Comparison of ENCODE assay signal across 23 mouse cellular contexts in the genomic region with DNA sequence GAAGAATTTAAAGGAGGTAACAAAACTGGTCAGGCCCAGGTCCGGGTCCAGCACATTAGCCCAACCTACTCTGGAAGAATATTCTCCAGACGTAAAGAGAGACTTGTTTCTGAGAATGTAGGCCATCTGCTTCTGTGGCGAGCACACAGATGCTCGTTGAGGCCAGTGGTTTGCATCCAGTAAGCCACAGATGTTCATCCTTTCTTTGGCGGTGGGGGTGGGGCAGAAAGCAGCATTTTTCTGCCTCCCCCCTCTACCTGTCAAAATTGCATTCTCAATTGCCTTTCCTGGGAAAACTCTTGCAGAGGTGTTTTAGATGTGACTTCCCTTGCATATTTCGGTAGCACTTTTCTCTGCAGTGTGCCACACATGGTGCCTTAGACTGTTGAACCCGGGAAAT.
DNase-seq lines count a peak whose midpoint lies in the region; ATAC-seq and TF ChIP-seq lines count a peak whose summit lies in the region.
"Had no signal": no experiment of that assay in that cellular context is flagged by ENCODE, and none has a peak within 500 bp of the region (broad histone marks: within the 10 kb centered on the region; RNA-seq: fewer than 3 reads in every experiment).

No protein-coding gene starts in this region.

- H3K79me2 ChIP-seq in CH12.LX (replicated peaks; ENCODE audit: control insufficient read depth, extremely low read depth, insufficient read depth, poor library complexity, severe bottlenecking) = no peaks in the 10 kb centered on the region

- H3K9me3 ChIP-seq in heart, embryonic 14.5 days (ENCODE audit: control insufficient read depth, low read length) = no peaks in the 10 kb centered on the region
- H3K9me3 ChIP-seq in CH12.LX (replicated peaks; ENCODE audit: low read length) (no peaks in the 10 kb centered on the region), ES-Bruce4 (replicated peaks; ENCODE audit: control insufficient read depth, insufficient read depth, low read length, poor library complexity, severe bottlenecking) (no peaks in the 10 kb centered on the region)
- H3K9me3 ChIP-seq: embryonic facial prominence, embryonic 15.5 days; forebrain, embryonic 10.5 days; lung, embryonic 15.5 days; midbrain, embryonic 12.5 days; neural tube, embryonic 13.5 days had no signal

- dilution Hi-C loops in CH12.LX (cut with MboI; ENCODE audit: extremely low pct_ligation_motif_present, extremely low pct_unique_long_range_greater_than_20kb, low sequenced_read_pairs) = no loop called here

- TF ChIP-seq POLR2A in CH12.LX (IDR thresholded peaks at IDR 0.05; ENCODE audit: low read depth, low read length) = no peak
- no peak for TF ChIP-seq POLR2A in ES-Bruce4 (IDR thresholded peaks at IDR 0.05; ENCODE audit: insufficient read depth, low read length)

- DNase-seq in heart, postnatal 25 days (ENCODE audit: low spot score) = no peak
- peak; percentile 42 for DNase-seq in CH12.LX (ENCODE audit: extremely low read depth)
- peak; percentile 77 for DNase-seq in thymus, postnatal 0 days (ENCODE audit: low spot score)
- DNase-seq in urinary bladder, postnatal 36 days (ENCODE audit: low spot score in 2 of 2) = no peak
- DNase-seq: adrenal gland, adult 8-10 months; forebrain, postnatal 0 days; gastrocnemius, postnatal 36 days; right cerebral cortex, postnatal 14 days; spleen, adult 18-20 months had no signal

- no peak for TF ChIP-seq RAD21 in CH12.LX (IDR thresholded peaks at IDR 0.05; ENCODE audit: low read depth, low read length)

- 63% methylated on average over 7 of the region's 7 CpGs for WGBS in heart, embryonic 14.5 days

- no peak overlapping the region for H3K9ac ChIP-seq in heart, embryonic 14.5 days (ENCODE audit: low read length)
- H3K9ac ChIP-seq in CH12.LX (ENCODE audit: insufficient read depth, low read depth) = no peak overlapping the region
- no peak overlapping the region for H3K9ac ChIP-seq in ES-Bruce4 (ENCODE audit: low read depth, poor library complexity, severe bottlenecking)
- H3K9ac ChIP-seq: embryonic facial prominence, embryonic 15.5 days; forebrain, postnatal 0 days; liver, embryonic 14.5 days; lung, embryonic 15.5 days; midbrain, embryonic 12.5 days; neural tube, embryonic 13.5 days had no signal

- no peak for ATAC-seq in heart, embryonic 14.5 days (ENCODE audit: insufficient number of reproducible peaks, insufficient read depth, low FRiP score, low read depth)
- ATAC-seq in granulocyte monocyte progenitor cell, adult 5-6 weeks (replicated peaks; ENCODE audit: poor library complexity, severe bottlenecking) = no peak
- ATAC-seq: forebrain, postnatal 0 days; hindbrain, embryonic 16.5 days; intestine, postnatal 0 days had no signal

- TF ChIP-seq CTCF in CH12.LX (conservative IDR thresholded peaks at IDR 0.05 in 1 of 2, IDR thresholded peaks at IDR 0.05 in 1 of 2; ENCODE audit: low read depth in 2 of 2, low read length in 2 of 2) (no peak), ES-Bruce4 (IDR thresholded peaks at IDR 0.05; ENCODE audit: low read depth, low read length) (no peak)

- intact Hi-C loops in heart, postnatal 25 days (cut with DNase I) = no loop called here

- H3K27me3 ChIP-seq in heart, embryonic 14.5 days (ENCODE audit: control insufficient read depth, insufficient read depth, low read length) = no peaks in the 10 kb centered on the region
- H3K27me3 ChIP-seq in CH12.LX (replicated peaks) = no peaks in the 10 kb centered on the region
- no peaks in the 10 kb centered on the region for H3K27me3 ChIP-seq in ES-Bruce4 (ENCODE audit: control insufficient read depth, insufficient read depth, low read length, poor library complexity, severe bottlenecking)
- H3K27me3 ChIP-seq: embryonic facial prominence, embryonic 15.5 days; lung, embryonic 15.5 days; midbrain, embryonic 12.5 days; neural tube, embryonic 13.5 days; Patski had no signal

- peak overlapping the region; percentile 45 to 55; a peak in 2 of 4 replicates for H3K27ac ChIP-seq in heart, embryonic 14.5 days (replicated peaks in 1 of 2; ENCODE audit: control insufficient read depth in 1 of 2, insufficient read depth in 1 of 2, low read depth in 2 of 2, low read length in 2 of 2)
- H3K27ac ChIP-seq in CH12.LX (ENCODE audit: insufficient read depth, low read depth) (no peak overlapping the region), ES-Bruce4 (ENCODE audit: insufficient read depth, low read length) (no peak overlapping the region)
- H3K27ac ChIP-seq: embryonic facial prominence, embryonic 15.5 days; forebrain, embryonic 10.5 days; layer of hippocampus, adult 2 months; liver, embryonic 14.5 days; lung, embryonic 15.5 days; macrophage; midbrain, embryonic 12.5 days; neural tube, embryonic 13.5 days had no signal

- H3K4me1 ChIP-seq in heart, embryonic 14.5 days (ENCODE audit: control insufficient read depth in 2 of 2, insufficient read depth in 2 of 2, low read length in 2 of 2) = peaks cover 6 to 38% of the 10 kb centered on the region in 2 experiments
- peaks cover 4 to 17% of the 10 kb centered on the region in 2 experiments; a peak in 3 of 4 replicates for H3K4me1 ChIP-seq in CH12.LX (ENCODE audit: control insufficient read depth in 1 of 2, insufficient read depth in 2 of 2)
- H3K4me1 ChIP-seq in ES-Bruce4 (ENCODE audit: control insufficient read depth, insufficient read depth, low read length) = no peaks in the 10 kb centered on the region
- H3K4me1 ChIP-seq: midbrain, embryonic 12.5 days had no signal

- peak; percentile 60 for TF ChIP-seq EP300 in CH12.LX (IDR thresholded peaks at IDR 0.05; ENCODE audit: low read length)
- TF ChIP-seq EP300 in ES-Bruce4 (IDR thresholded peaks at IDR 0.05; ENCODE audit: insufficient read depth, low read depth, low read length) = 0 out of 2 replicates have a peak, but pooled peaks have one; percentile 56

- no peak overlapping the region for H3K4me2 ChIP-seq in heart, embryonic 14.5 days (ENCODE audit: low read length)
- peak overlapping the region; percentile 14; the same call in 1 of the 2 replicates for H3K4me2 ChIP-seq in CH12.LX (ENCODE audit: insufficient read depth, low read depth, poor library complexity, severe bottlenecking)
- H3K4me2 ChIP-seq: embryonic facial prominence, embryonic 15.5 days; lung, embryonic 15.5 days; midbrain, embryonic 12.5 days; neural tube, embryonic 13.5 days had no signal

- H3K36me3 ChIP-seq in heart, embryonic 14.5 days (ENCODE audit: control insufficient read depth, insufficient read depth, low read length) = 0 out of 2 replicates have a peak, but pooled peaks cover 3% of the 10 kb centered on the region
- H3K36me3 ChIP-seq in CH12.LX (replicated peaks in 1 of 2; ENCODE audit: control insufficient read depth in 1 of 2, insufficient read depth in 1 of 2, low read length in 1 of 2) (no peaks in the 10 kb centered on the region), ES-Bruce4 (ENCODE audit: control insufficient read depth, insufficient read depth, low read length, poor library complexity, severe bottlenecking) (no peaks in the 10 kb centered on the region)
- H3K36me3 ChIP-seq: embryonic facial prominence, embryonic 15.5 days; forebrain, embryonic 10.5 days; lung, embryonic 15.5 days; midbrain, embryonic 12.5 days; neural tube, embryonic 13.5 days had no signal

- in situ Hi-C loops in CH12.LX (cut with MboI; ENCODE audit: low pct_ligation_motif_present, low pct_unique_long_range_greater_than_20kb, low sequenced_read_pairs) = loop anchor here (10.0 kb wide), 1 partner anchor 178 kb away; no protein-coding TSS in a partner anchor

- no peak overlapping the region for H3K4me3 ChIP-seq in heart, embryonic 14.5 days (ENCODE audit: control insufficient read depth in 1 of 2, insufficient read depth in 1 of 2, low read depth in 1 of 2, low read length in 2 of 2)
- H3K4me3 ChIP-seq in CH12.LX (replicated peaks in 1 of 3; ENCODE audit: low read depth in 2 of 3, low read length in 2 of 3, poor library complexity in 1 of 3) (no peak overlapping the region), ES-Bruce4 (ENCODE audit: low read depth, low read length) (no peak overlapping the region)
- H3K4me3 ChIP-seq: embryonic facial prominence, embryonic 15.5 days; forebrain, embryonic 10.5 days; layer of hippocampus, adult 2 months; lung, embryonic 15.5 days; midbrain, embryonic 12.5 days; neural tube, embryonic 13.5 days had no signal

TF ChIP-seq in CH12.LX, 34 proteins besides CTCF, POLR2A, EP300 and RAD21:
- no peak for TF ChIP-seq JUND (conservative IDR thresholded peaks at IDR 0.05; ENCODE audit: low read depth, low read length)
- TF ChIP-seq IRF4 (IDR thresholded peaks at IDR 0.05; ENCODE audit: low read depth, low read length) = peak; percentile 30; the same call in 1 of the 2 replicates
- TF ChIP-seq NELFE (IDR thresholded peaks at IDR 0.05; ENCODE audit: low read depth, low read length) = no peak
- TF ChIP-seq MXI1 (IDR thresholded peaks at IDR 0.05; ENCODE audit: low read depth, low read length) = no peak
- TF ChIP-seq USF2 (conservative IDR thresholded peaks at IDR 0.05; ENCODE audit: low read depth, low read length) = no peak
- peak; percentile 87 for TF ChIP-seq TCF12 (IDR thresholded peaks at IDR 0.05; ENCODE audit: low read depth, low read length)
- peak; percentile 72 for TF ChIP-seq CHD2 (IDR thresholded peaks at IDR 0.05; ENCODE audit: low read length)
- TF ChIP-seq PAX5 (IDR thresholded peaks at IDR 0.05; ENCODE audit: low read length) = no peak
- TF ChIP-seq MAFK (IDR thresholded peaks at IDR 0.05; ENCODE audit: insufficient replicate concordance, low read length) = 0 out of 2 replicates have a peak, but pooled peaks have one; percentile 22
- TF ChIP-seq ETS1 (conservative IDR thresholded peaks at IDR 0.05; ENCODE audit: low read depth, low read length) = 0 out of 2 replicates have a peak, but pooled peaks have one; percentile 15

Comparison
In these comparisons a context has a peak if more than half of its experiments do, and no peak if none do; other contexts are left out.
1. H3K27ac ChIP-seq: peak in heart, embryonic 14.5 days (2 of 2); none in CH12.LX (single experiment) and ES-Bruce4 (single experiment).
2. DNase-seq: peak in CH12.LX (single experiment) and thymus, postnatal 0 days (single experiment); none in heart, postnatal 25 days (single experiment) and urinary bladder, postnatal 36 days (0 of 2).